Mouse (Mus musculus): ENCODE data around the gene Ltf.
A peak's percentile ranks its signal among the peaks of the same experiment; 100 is the strongest.

Ltf gene

DNA sequence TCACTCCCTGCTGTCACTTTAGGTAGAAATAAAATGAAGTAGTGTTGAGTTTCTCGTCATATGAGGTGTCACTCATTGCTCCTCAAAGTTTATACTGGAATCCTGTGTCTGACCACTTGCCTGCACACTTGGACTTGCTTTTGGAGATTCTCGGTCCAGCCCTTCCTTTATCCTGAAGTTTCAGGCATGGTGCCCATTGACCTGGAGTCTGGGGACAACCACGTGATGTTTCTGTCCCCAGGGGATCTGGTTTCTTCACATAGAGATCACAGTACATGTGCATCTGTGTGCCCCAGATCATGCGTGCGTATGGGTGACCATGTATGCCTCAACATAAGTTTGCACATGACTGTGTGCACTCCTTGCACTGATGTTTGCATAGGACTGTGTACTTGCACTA is 23.2 kb downstream of the Ltf start:
- DNase-seq: no peak

GRCm38 (mm10) chr9:111046222-111046621 is 27.2 kb downstream of the Ltf start:
- no peak for DNase-seq

GRCm38 (mm10) chr9:111047266-111047665 is 28.2 kb downstream of the Ltf start:
- no peak for DNase-seq

- no peak for DNase-seq
Measured at GRCm38 (mm10) chr9:111048452-111048851, 29.4 kb downstream of the Ltf start.

DNA sequence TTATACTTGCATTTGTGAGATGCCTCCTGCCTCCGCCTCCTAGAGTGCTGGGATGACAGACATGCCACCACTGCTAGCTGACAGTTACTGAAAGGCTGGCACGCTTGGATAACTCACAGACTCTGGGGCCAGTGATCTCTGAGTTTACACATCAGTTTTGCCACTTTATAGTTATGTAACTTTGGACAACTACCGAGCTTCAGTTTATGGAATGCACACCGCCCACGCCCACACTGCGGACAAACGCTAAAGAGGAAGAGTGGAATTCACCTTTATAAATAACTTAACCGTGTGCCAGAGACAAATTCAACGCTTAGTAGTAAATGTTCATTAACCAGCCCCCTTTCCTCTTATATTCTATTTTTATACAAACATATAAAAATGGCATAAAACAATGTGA is 35.9 kb downstream of the Ltf start:
- no peak for DNase-seq

DNA sequence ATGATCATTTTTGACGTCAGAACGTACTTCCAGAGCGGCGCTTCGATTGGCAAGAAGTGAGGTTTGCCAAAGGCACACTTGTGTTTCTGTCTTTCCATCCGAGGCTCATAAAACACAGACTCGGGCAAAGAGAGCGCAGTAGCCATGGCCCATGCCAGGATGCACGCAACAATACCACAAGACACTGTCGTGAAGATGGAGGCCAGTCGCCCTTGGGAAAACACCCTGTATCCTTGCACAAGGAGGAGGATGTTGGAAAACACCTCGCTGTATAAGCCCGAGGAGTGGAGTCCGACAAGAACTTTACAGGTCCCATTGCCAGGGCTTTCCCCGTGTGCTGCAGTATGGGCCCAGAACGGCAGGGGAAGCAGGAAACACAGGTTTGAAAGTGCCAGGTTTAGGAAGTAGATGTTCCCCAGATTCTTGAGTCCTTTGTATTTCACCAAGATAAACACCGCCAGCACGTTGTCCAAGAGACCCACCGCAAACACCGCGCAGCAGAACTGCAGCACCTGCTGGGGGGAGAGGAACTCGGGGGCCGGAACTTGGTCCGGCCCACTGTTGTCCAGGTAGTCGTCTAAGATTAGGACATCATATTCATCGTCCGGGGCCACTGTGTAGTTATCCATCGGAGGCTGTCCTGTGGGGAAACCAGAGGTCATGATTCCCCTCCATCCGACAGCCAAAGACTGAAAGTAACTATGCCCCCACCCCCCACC is 36.9 kb downstream of the Ltf start:
- DNase-seq: no peak

- DNase-seq: no peak
Measured at GRCm38 (mm10) chr9:111056519-111056797, 37.4 kb downstream of the Ltf start.

DNA sequence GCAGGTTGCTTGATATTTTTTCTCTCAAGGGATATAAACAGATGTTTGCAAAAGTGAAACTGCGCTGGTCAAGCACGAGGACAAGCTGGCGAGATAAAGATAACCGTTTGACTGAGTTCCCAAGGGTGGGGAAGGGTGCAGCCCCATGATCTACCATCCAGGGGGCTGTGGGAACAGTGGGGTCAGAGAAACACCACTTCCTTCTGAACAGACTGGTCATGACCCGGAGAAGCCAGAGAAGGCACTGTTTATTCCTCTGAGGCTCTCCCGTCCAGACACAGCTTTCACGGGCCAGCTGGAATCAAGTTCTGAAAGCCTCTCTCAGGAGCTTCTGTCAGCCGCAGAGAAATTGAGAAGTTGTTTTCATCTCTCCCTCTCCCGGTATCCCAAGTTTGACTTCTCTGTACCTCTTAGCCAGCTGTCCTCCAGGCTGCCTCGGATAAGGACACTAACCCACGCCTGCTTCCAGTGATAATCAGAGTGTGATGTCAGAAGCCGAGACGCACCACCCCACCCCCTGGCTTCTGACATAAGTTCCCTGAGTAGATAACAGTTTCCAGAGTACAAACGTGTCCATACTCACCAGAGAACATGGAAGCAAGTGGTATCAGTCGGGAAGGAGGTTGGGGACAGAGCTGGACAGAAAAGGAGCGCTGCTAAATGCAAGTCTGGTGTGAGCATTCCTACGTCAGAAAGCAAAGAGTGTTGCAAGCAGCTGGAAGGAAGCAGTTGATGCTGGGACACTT is 37.9 kb downstream of the Ltf start, which contains the start of gene Ccrl2:
Ccrl2 (minus strand) TSS at position 722 of the 746 bp plus-strand sequence.
- no peak for DNase-seq

DNA sequence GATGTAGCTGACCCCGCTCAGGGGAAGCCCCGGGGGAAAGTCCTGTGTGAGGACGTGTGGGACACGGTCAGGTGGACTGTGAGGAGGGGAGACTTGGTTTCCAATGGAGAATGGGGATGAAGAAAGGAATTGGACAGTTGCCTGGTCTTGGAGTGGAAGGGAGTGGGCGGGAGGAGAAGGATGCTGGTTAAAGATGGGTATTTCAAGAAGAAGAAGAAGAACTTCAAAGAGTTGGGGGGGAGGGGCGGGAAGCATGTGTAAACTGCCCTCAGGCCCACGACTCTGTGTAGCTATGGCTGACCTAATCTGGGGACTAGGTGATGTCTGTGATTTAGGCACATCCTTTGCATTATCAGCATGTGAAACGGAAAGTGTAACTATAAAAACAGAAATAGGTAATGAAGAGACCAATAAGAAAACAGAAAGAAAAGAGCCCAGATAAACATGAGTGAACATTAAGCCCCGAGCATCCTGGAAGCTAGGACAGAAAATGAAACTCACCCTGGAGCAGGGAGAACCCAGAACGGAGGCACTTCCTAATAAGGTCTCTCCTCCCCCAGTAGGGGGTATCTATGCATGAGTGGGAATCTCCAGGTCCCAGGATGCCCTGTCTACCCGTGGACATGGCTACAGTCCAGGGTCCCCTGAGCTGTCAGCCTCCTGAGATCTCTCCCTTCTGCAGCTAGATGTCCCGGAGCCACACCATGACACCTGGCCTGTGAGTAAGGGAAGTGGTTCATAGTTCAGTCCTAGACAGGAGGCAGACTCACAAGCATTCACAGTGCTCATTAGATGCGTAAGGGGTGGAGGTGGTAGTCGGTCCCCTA is 38.7 kb downstream of the Ltf start:
- DNase-seq: no peak

GRCm38 (mm10) chr9:111058943-111059556 is 40.0 kb downstream of the Ltf start:
- DNase-seq: no peak

DNA sequence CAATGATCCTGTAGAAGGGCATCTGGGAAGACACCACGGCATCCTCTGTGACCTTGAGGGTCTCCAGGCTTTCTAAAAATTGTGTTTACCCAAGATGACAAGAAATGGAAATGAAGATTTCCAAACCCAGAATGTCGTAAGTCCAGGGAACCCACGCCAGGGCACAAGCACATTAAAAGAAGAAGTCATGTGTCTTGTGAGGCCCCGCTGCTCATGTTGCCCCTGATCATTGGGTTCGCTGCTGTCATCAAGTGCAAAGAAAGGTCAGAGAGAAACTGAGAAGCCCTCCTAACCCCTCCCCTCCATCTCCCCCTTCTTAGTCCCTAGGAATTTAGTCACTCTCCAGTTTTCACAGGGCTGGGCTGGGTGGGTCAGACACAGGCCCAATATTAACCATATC is 43.8 kb downstream of the Ltf start:
- no peak for DNase-seq

DNA sequence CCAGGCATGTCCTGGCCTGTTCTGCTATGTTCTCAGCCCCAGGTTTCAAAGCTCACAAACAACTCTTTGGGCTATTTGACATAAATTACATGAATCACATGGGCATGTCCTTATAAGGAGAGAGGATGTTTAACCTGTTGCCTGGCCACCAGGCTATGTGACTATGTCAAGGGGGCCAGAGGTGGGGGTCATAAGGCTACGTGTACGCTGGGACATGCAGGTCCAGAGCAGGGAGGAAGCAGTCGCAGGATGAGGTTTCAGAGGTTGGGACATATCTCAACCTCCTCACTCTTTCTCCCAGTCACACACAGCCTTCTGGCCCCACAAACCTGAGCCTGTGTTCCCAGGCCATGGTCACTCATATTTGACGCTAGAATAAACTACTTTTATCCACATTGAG is 48.0 kb downstream of the Ltf start:
- no peak for DNase-seq

DNA sequence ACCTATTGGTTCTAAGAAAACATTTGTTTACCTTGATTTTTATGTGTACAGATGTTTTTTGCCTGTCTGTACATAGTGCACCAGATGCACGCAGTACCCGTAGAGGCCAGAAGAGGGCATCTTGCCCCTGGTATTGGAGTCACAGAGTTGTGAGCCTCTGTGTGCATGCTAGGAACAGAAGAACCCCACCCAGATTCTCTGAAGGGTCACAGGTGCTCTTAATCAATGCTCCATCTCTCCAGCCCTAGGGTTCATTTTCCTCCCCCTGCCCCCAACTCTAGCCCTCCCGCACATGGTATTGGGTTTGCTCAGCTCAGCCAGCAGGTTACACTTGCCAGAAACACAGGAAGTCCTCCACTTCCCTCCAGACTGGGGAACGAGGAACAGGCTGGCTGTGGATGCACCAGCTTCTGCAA is 51.5 kb downstream of the Ltf start:
- DNase-seq: peak; percentile 38

DNA sequence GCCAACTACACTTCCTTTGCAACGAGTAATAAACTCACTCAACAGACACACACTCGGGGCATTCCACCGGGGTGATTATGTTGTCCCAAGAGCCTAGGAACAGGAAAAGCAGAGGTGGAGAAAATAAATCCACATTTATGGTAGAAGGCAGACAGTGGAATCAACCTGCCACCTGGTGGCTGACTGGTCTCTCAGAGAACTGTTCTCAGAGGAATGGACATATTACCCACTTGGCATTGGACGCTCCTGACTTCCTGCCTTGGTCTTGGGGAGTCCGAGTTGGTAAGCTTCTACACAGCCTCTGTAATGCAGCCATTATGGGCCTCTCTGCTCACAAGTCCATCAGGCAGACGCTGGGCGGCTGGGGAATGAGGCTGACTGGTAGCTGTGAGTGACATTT is 53.1 kb downstream of the Ltf start:
- DNase-seq: peak; percentile 22

DNA sequence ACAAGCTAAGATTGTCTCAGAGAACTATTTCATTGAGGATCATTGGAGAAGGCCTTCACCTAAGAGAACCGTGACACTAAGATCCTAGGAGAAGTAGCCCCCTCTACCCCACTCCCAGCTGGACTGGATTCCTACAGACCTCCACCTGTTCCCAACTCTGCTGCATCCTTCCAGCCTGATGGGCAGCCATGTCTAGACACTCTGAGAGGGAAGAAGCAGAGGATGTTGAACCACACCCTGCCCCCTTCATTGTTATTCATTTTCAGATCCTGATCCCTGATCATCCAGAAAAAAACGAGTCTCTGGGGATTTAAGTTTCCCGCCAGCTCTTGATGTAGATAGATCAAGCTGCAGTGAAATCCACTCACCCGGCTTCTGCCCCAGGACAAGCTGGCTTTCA is 53.9 kb downstream of the Ltf start:
- DNase-seq: no peak

- peak; percentile 16 for DNase-seq
Measured at GRCm38 (mm10) chr9:111077745-111078144, 58.7 kb downstream of the Ltf start.

GRCm38 (mm10) chr9:111080801-111081200 is 61.7 kb downstream of the Ltf start:
- no peak for DNase-seq

DNA sequence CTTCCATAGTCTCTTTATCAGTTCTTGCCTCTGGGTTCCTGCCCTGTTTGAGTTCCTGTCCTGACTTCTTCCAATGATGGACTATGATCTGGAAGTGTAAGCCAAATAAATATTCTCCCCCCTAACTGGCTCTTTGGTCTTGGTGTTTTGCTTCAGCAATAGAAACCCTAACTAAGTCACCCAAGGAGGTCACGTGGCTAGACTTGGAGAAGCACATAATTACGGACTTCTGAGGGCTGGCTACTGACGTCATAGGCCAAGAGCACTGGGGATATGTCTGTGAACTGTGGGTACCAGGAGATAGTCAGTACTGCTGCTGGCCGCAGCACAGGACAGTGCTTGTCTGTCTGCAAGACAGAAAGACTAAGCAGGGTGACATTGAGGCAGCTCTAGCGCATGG is 62.7 kb downstream of the Ltf start:
- no peak for DNase-seq

- DNase-seq: no peak
Measured at GRCm38 (mm10) chr9:111085329-111085728, 66.3 kb downstream of the Ltf start.

DNA sequence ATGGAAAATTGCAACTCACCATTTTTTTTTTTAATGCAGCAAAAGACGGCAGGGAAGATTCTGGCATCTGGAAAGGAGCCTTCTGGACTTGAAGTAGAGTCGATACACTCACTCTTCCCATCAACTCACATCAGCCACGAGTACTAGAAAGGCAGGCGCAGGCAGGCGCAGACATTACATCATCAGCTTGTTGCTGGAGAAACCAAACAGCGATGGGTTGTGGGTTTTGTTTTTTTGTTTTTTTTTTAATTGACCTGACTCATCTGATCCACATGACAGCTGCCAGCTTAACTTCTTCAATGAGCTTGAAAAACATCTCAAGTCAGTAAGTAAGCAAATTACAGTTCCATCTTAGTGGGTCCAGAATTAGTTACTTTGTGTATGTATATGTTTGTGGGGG is 67.1 kb downstream of the Ltf start:
- DNase-seq: no peak

DNA sequence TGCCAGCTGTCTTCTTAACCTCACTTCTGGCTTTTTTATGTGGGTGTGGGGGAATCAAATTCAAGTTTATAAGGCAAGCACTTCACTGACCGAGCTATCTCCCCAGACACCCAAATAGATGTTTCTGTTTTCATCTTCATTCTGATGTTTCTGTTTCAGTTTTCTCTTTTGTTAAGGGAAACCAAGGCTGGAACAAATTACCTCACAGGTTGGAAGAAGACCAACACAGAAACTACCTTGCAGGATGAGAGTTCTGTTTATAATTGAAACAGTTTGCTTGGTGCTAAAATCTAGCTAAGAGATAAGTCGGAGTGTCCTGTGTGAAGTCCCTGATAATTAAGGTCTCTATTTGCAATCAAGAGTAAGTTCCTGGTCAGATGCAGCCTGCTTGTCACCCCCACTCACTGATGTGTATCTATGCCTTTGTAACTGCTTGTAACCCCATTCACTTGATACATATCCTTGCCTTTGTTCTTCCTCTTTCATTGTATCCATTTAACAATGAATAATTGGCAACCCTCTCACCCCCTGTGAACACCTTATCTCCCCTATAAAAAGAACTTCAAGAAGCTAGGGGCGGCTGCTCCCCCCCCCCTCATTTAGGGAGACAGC is 68.0 kb downstream of the Ltf start:
- no peak for DNase-seq

GRCm38 (mm10) chr9:111087960-111088359 is 68.9 kb downstream of the Ltf start:
- DNase-seq: no peak

DNA sequence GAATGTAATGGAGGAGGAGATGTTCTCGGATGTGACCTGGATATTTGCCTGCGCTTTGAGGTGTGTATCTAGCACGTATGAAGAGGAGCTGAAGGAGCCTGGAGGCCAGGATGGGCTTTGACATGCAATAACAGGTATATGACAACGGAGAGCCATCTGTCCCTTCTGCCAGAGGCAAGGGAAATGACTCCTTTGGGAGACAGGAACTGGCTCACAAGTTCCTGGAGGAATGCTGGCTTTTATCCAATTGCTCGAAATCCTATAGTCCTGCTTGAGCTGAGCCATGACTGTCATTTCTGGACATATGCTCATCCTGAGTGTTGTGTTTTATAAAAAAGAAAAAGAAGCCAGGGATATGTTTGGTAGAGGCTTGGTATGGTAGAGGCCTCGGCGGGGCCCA is 69.8 kb downstream of the Ltf start:
- no peak for DNase-seq

Data from right cerebral cortex, postnatal 4 days (tissue).